Mouse (Mus musculus): ENCODE measurements around the gene Rap1gap2. TPM values are rescaled to one million over a fixed set of nuclear protein-coding genes. Genes with fewer than 3 reads are reported as not detected.

The Rap1gap2 gene
- total RNA-seq, 2 experiments from 2014 or later: 186 to 188 TPM

- DNase-seq (ENCODE audit: extremely low spot score in 1 of 2, low spot score in 2 of 2): no peak
- TF ChIP-seq CTCF (IDR thresholded peaks at IDR 0.05): no peak
- Histone ChIP-seq H3K4me3 (no peak overlapping the region), H3K27ac (peak overlapping the region; percentile 42)
- intact Hi-C loops (cut with DNase I): no loop called here
These were observed 59.1 kb downstream of the Rap1gap2 start for GRCm38 (mm10) chr11:74551568-74551967.

DNA sequence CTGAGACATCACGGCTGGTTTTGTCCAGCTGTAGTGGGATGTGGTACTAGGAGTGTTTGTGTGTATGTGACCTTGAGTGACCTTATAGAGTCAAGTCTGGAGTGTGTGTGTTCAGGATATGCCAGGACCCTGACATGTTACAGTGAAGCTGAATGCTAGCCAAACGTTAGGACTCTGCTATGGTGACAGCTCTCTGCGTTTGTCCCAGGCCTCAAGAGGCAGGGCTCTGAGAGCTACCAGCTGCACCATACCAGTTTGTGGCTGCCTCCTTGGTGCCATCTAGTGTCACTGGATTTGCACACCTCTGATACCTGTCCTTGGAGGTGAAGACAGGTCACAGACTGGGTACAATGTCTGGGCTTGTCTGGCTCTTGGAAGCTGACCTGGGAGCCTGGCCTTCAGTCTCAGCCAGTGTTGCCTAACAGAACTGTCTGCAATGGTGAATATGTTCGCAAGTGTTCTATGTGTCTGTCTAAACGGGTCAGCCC, 60.1 kb downstream of the Rap1gap2 start:
- Histone ChIP-seq H3K27ac (peak overlapping the region; percentile 44; the same call in 1 of the 2 replicates), H3K4me3 (no peak overlapping the region)
- DNase-seq (ENCODE audit: extremely low spot score in 1 of 2, low spot score in 2 of 2): no peak
- intact Hi-C loops (cut with DNase I): no loop called here
- TF ChIP-seq CTCF (IDR thresholded peaks at IDR 0.05): no peak

DNA sequence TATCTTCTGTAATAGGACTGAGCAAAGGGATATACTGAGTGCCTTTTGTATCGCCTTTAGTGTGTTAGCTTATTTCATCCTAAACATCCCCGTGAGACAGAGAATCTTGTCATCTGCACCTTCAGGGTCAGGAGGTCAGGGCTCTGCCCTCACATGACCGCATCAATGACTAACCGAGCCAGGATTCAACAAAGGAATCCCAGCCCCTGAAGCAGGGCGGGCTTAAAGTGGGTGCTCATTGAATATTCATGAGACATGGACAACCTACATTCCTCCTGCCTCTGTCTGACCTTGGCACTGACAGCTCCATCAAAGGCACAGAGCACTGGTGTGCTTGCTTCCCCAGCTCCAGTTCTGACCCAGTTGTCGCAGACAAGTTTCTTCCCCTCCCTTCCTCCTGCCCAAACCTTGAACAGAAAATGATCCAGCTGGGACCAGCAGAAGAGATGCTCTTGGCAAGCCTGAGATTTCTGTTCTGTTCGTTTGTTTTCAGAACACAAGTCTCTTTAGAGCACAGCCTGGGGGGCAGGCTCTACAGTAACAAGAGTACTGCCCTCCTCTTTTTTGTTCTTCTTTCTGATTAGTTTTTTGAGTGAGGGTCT, 61.8 kb downstream of the Rap1gap2 start:
- DNase-seq (ENCODE audit: extremely low spot score in 1 of 2, low spot score in 2 of 2): no peak

DNA sequence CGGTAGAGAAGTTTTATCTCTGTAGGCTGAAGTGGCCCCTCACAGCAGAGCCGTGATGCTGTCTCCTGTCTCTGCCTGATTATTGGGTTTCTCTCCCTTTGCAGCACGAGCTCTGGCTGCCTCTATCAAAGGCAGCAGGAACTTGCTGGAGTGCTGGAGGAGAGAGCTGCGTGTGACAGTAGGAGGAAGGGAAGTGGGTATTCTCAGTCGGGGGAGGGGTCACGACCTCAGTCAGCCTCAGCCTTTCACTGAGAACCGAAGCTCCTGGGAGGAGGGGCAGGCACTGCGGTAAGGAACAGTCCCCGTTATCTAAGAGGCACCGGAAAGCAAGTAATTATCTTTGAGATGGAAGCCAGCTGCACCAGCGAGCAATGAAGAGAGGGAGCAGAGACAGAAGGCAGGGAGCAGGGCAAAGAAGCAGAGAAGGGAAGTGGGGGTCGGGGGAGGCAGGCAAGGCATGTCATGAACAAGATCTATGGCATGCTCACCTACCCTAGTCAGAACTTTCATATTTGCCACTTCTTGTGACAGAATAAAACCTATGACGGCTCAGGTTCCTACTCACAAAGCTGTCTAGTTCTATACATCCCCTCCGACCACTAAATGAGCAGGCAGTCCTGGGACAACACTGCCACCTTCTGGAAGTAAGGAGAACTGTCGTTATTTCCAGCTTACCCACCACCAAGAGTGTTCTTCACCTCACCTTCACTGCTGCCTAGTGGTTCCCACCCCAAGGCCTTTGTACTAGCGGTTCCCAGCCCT, 63.6 kb downstream of the Rap1gap2 start:
- peak; percentile 94 for TF ChIP-seq CTCF (IDR thresholded peaks at IDR 0.05)
- Histone ChIP-seq H3K27ac (peak overlapping the region; percentile 37; the same call in 1 of the 2 replicates), H3K4me3 (peak overlapping the region; percentile 35)
- intact Hi-C loops (cut with DNase I): loop anchor here (5.0 kb wide), 1 partner anchor 170 kb away; no protein-coding TSS in a partner anchor
- peak in 1 of 2 experiments; percentile 62 for DNase-seq (ENCODE audit: extremely low spot score in 1 of 2, low spot score in 2 of 2)

More for the DNA sequence above, 61.8 kb downstream of the Rap1gap2 start:
- Histone ChIP-seq H3K27ac (peak overlapping the region; percentile 48; the same call in 1 of the 2 replicates), H3K4me3 (no peak overlapping the region)
- intact Hi-C loops (cut with DNase I): loop anchor here (5.0 kb wide), 1 partner anchor 172 kb away; no protein-coding TSS in a partner anchor
- no peak for TF ChIP-seq CTCF (IDR thresholded peaks at IDR 0.05)

DNA sequence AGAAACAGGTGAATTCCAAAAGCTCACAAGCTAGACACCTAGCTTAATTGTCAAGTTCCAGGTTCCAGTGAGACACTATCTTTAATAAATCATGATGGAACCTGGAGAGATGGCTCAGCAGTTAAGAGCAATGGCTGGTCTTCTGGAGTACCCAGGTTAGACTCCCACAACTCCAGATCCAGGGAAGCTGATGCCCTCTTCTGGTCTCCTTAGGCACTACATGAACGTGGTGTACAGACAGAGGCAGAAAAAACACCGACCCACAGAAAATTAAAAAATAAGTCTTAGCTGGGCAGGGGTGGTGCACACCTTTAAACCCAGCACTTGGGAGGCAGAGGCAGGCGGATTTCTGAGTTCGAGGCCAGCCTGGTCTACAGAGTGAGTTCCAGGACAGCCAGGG, 64.5 kb downstream of the Rap1gap2 start:
- no peak for DNase-seq (ENCODE audit: extremely low spot score in 1 of 2, low spot score in 2 of 2)
- intact Hi-C loops (cut with DNase I): loop anchor here (5.0 kb wide), 1 partner anchor 169 kb away; no protein-coding TSS in a partner anchor
- Histone ChIP-seq H3K27ac (no peak overlapping the region), H3K4me3 (no peak overlapping the region)
- peak; percentile 71 for TF ChIP-seq CTCF (IDR thresholded peaks at IDR 0.05)

- Histone ChIP-seq H3K4me3 (no peak overlapping the region), H3K27ac (no peak overlapping the region)
- no peak for DNase-seq (ENCODE audit: extremely low spot score in 1 of 2, low spot score in 2 of 2)
- intact Hi-C loops (cut with DNase I): loop anchor here (5.0 kb wide), 1 partner anchor 168 kb away; no protein-coding TSS in a partner anchor
- TF ChIP-seq CTCF (IDR thresholded peaks at IDR 0.05): no peak
These were observed 65.2 kb downstream of the Rap1gap2 start for GRCm38 (mm10) chr11:74545560-74545959.

- Histone ChIP-seq H3K4me3 (no peak overlapping the region), H3K27ac (no peak overlapping the region)
- intact Hi-C loops (cut with DNase I): no loop called here
- no peak for DNase-seq (ENCODE audit: extremely low spot score in 1 of 2, low spot score in 2 of 2)
- no peak for TF ChIP-seq CTCF (IDR thresholded peaks at IDR 0.05)
These were observed 73.4 kb downstream of the Rap1gap2 start for GRCm38 (mm10) chr11:74537352-74537751.

DNA sequence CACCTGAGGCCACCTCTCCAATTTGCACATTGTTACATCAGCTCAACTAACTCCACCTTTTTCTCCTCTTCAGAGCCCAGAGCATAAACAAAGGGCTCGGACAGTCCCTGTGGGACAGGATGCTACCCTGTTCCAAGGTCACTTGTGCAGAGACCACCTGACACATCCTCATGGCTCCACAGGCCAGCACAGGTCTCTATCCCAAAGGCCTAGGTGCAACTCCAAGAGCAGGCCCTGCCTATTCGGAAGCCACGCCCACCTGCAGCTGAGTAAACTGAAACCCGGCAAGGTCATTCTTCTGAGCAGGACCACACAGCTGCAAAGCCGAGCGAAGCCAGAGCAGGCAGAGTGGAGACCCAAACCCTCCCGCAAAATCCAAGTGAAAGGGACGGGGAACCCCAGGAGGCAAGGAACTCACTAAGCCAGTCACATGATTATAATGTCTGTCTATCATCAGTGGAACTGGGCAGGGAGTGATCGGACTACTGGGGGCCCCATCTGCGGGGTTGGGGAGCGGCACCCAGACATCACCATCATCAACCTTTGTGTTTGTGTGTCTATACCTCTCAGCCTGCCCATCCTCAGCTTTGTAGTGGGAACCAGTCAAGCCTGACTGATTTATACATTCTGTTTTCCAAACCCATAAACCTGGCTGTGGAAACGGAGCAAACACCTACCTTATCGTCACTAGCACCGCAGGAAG, 74.4 kb downstream of the Rap1gap2 start:
- intact Hi-C loops (cut with DNase I): no loop called here
- no peak for TF ChIP-seq CTCF (IDR thresholded peaks at IDR 0.05)

GRCm38 (mm10) chr11:74534380-74534779, 76.3 kb downstream of the Rap1gap2 start:
- H3K27ac ChIP-seq: no peak overlapping the region

More for the DNA sequence above, 74.4 kb downstream of the Rap1gap2 start:
- no peak for DNase-seq (ENCODE audit: extremely low spot score in 1 of 2, low spot score in 2 of 2)
- H3K4me3 ChIP-seq: no peak overlapping the region
- H3K27ac ChIP-seq: no peak overlapping the region

GRCm38 (mm10) chr11:74533050-74533449, 77.7 kb downstream of the Rap1gap2 start:
- no peak overlapping the region for H3K27ac ChIP-seq
- intact Hi-C loops (cut with DNase I): no loop called here
- DNase-seq (ENCODE audit: extremely low spot score in 1 of 2, low spot score in 2 of 2): no peak

More at GRCm38 (mm10) chr11:74534380-74534779, 76.3 kb downstream of the Rap1gap2 start:
- intact Hi-C loops (cut with DNase I): no loop called here
- no peak for DNase-seq (ENCODE audit: extremely low spot score in 1 of 2, low spot score in 2 of 2)
- no peak for TF ChIP-seq CTCF (IDR thresholded peaks at IDR 0.05)
- no peak overlapping the region for H3K4me3 ChIP-seq

GRCm38 (mm10) chr11:74532401-74532800, 78.3 kb downstream of the Rap1gap2 start:
- no peak for TF ChIP-seq CTCF (IDR thresholded peaks at IDR 0.05)
- DNase-seq (ENCODE audit: extremely low spot score in 1 of 2, low spot score in 2 of 2): no peak
- Histone ChIP-seq H3K27ac (no peak overlapping the region), H3K4me3 (no peak overlapping the region)
- intact Hi-C loops (cut with DNase I): no loop called here

More at GRCm38 (mm10) chr11:74533050-74533449, 77.7 kb downstream of the Rap1gap2 start:
- TF ChIP-seq CTCF (IDR thresholded peaks at IDR 0.05): no peak
- no peak overlapping the region for H3K4me3 ChIP-seq
